Mouse (Mus musculus) kidney, embryonic 14.5 days (tissue): ENCODE data around the gene Trp73. TPM values are rescaled to one million over a fixed set of nuclear protein-coding genes. Genes with fewer than 3 reads are reported as not detected.

ENCODE experiments used
- ATAC-seq: fragments of 200-750 bp; cut with Nextera tagmentation; 2 replicates; pipeline ENCODE4 v1.8.0; 2017; ENCODE audit warnings: moderate number of reproducible peaks, mild to moderate bottlenecking, moderate TSS enrichment, moderate library complexity; ENCODE audit not compliant: low FRiP score, low TSS enrichment
- H3K27ac ChIP-seq: fragments of 300-500 bp; sonication (generic); 2 replicates; pipeline ENCODE4 v1.5.1; 2014; ENCODE audit warnings: low read depth, mild to moderate bottlenecking, low read length, moderate library complexity, mixed read lengths
- H3K27me3 ChIP-seq: fragments of 300-500 bp; sonication (generic); 2 replicates; pipeline ENCODE4 v1.6.1; 2014; ENCODE audit warnings: mild to moderate bottlenecking, low read length; ENCODE audit not compliant: control insufficient read depth, insufficient read depth
- H3K36me3 ChIP-seq: fragments of 300-500 bp; sonication (generic); 2 replicates; pipeline ENCODE4 v1.6.1; 2014; ENCODE audit warnings: low read length, mixed read lengths; ENCODE audit not compliant: control insufficient read depth, insufficient read depth
- H3K4me1 ChIP-seq: fragments of 300-500 bp; sonication (generic); 2 replicates; pipeline ENCODE4 v1.6.1; 2014; ENCODE audit warnings: low read length, mixed read lengths; ENCODE audit not compliant: control insufficient read depth, insufficient read depth
- H3K4me2 ChIP-seq: fragments of 300-500 bp; sonication (generic); replicated peaks from 2 replicates; pipeline ENCODE4 v1.6.1; 2014; ENCODE audit warnings: low read depth, mild to moderate bottlenecking, low read length
- H3K4me3 ChIP-seq: fragments of 300-500 bp; sonication (generic); 2 replicates; pipeline ENCODE4 v1.5.1; 2014; ENCODE audit warnings: mild to moderate bottlenecking, low read length
- H3K9ac ChIP-seq: fragments of 300-500 bp; sonication (generic); 2 replicates; pipeline ENCODE4 v1.6.1; 2014; ENCODE audit warnings: low read depth, mild to moderate bottlenecking, low read length, moderate library complexity
- H3K9me3 ChIP-seq: fragments of 300-500 bp; sonication (generic); 2 replicates; pipeline ENCODE4 v1.6.1; 2016; ENCODE audit warnings: low read length; ENCODE audit not compliant: control insufficient read depth
- WGBS: fragments of 180-500 bp; shearing (Covaris S2); extraction: QIAGEN DNeasy Blood & Tissue Kit; methylation state at CpG from one replicate; pipeline ENCODE4 v1.1.7; 2014; 5-methylcytosine and 5-hydroxymethylcytosine counted together
- polyA plus RNA-seq: library from polyadenylated mRNA; unstranded; fragments of >200 nt; fragmentation: Nextera tagmentation; extraction: Ambion mirVana; gene quantifications from 2 replicates; pipeline ENCODE4 v1.2.1, GENCODE M21; 2014

Trp73 gene
- polyA plus RNA-seq, 1 experiment from 2014 or later = 0.80 TPM

GRCm38 (mm10) chr4:154080211-154080610 lies 59.8 kb downstream of the Trp73 start:
- H3K9me3 ChIP-seq = no peaks in the 10 kb centered on the region
- peaks cover 39% of the 10 kb centered on the region for H3K27me3 ChIP-seq
- 44% methylated on average over 4 of the region's 4 CpGs for WGBS
- H3K4me1 ChIP-seq = no peaks in the 10 kb centered on the region
- H3K27ac ChIP-seq = no peak overlapping the region
- H3K4me2 ChIP-seq = no peak overlapping the region
- H3K4me3 ChIP-seq = no peak overlapping the region
- ATAC-seq = no peak
- no peak overlapping the region for H3K9ac ChIP-seq
- no peaks in the 10 kb centered on the region for H3K36me3 ChIP-seq

- Histone ChIP-seq H3K4me3 (no peak overlapping the region), H3K27ac (no peak overlapping the region), H3K36me3 (no peaks in the 10 kb centered on the region), H3K27me3 (peaks cover 18% of the 10 kb centered on the region), H3K9ac (no peak overlapping the region), H3K4me2 (no peak overlapping the region), H3K4me1 (no peaks in the 10 kb centered on the region), H3K9me3 (no peaks in the 10 kb centered on the region)
- ATAC-seq = no peak
- 21% methylated on average over 16 of the region's 16 CpGs for WGBS
These were observed 68.1 kb downstream of the Trp73 start for GRCm38 (mm10) chr4:154071941-154072340.

- Histone ChIP-seq H3K27me3 (peaks cover 18% of the 10 kb centered on the region), H3K4me2 (no peak overlapping the region), H3K9ac (no peak overlapping the region), H3K9me3 (no peaks in the 10 kb centered on the region), H3K4me1 (no peaks in the 10 kb centered on the region), H3K4me3 (no peak overlapping the region), H3K36me3 (no peaks in the 10 kb centered on the region), H3K27ac (no peak overlapping the region)
- ATAC-seq = no peak
- WGBS = under 1% methylated on average over 15 of the region's 20 CpGs
These were observed 68.5 kb downstream of the Trp73 start for GRCm38 (mm10) chr4:154071521-154071920.

GRCm38 (mm10) chr4:154070896-154071295 lies 69.1 kb downstream of the Trp73 start:
- H3K36me3 ChIP-seq = no peaks in the 10 kb centered on the region
- H3K27me3 ChIP-seq = peaks cover 18% of the 10 kb centered on the region
- H3K27ac ChIP-seq = no peak overlapping the region
- no peaks in the 10 kb centered on the region for H3K4me1 ChIP-seq
- H3K4me3 ChIP-seq = no peak overlapping the region
- 0% methylated on average over 5 of the region's 5 CpGs for WGBS
- no peak overlapping the region for H3K4me2 ChIP-seq
- no peaks in the 10 kb centered on the region for H3K9me3 ChIP-seq
- no peak overlapping the region for H3K9ac ChIP-seq
- ATAC-seq = peak; percentile 64; the same call in 1 of the 2 replicates

- Histone ChIP-seq H3K36me3 (no peaks in the 10 kb centered on the region), H3K27ac (no peak overlapping the region), H3K4me1 (no peaks in the 10 kb centered on the region), H3K4me2 (no peak overlapping the region), H3K4me3 (no peak overlapping the region), H3K9ac (no peak overlapping the region; the same call in 1 of the 2 replicates), H3K9me3 (no peaks in the 10 kb centered on the region), H3K27me3 (0 out of 2 replicates have a peak, but pooled peaks cover 5% of the 10 kb centered on the region)
- WGBS = 66% methylated on average over 14 of the region's 14 CpGs
- 0 out of 2 replicates have a peak, but pooled peaks have one; percentile 46 for ATAC-seq
These were observed 74.9 kb downstream of the Trp73 start for GRCm38 (mm10) chr4:154064827-154065773.

- no peak overlapping the region for H3K4me2 ChIP-seq
- ATAC-seq = no peak
- H3K27me3 ChIP-seq = no peaks in the 10 kb centered on the region
- WGBS = 66% methylated on average over 4 of the region's 4 CpGs
- H3K36me3 ChIP-seq = no peaks in the 10 kb centered on the region
- H3K9ac ChIP-seq = no peak overlapping the region
- H3K4me3 ChIP-seq = no peak overlapping the region
- H3K9me3 ChIP-seq = no peaks in the 10 kb centered on the region
- H3K27ac ChIP-seq = no peak overlapping the region
- no peaks in the 10 kb centered on the region for H3K4me1 ChIP-seq
These were observed 82.3 kb downstream of the Trp73 start for GRCm38 (mm10) chr4:154057696-154058095.

GRCm38 (mm10) chr4:154056661-154057060 lies 83.3 kb downstream of the Trp73 start:
- Histone ChIP-seq H3K4me1 (no peaks in the 10 kb centered on the region), H3K4me2 (no peak overlapping the region), H3K4me3 (no peak overlapping the region), H3K9ac (no peak overlapping the region), H3K9me3 (no peaks in the 10 kb centered on the region), H3K27me3 (no peaks in the 10 kb centered on the region), H3K27ac (no peak overlapping the region), H3K36me3 (no peaks in the 10 kb centered on the region)
- WGBS = 38% methylated on average over 2 of the region's 2 CpGs
- ATAC-seq = no peak

- no peak for ATAC-seq
- H3K36me3 ChIP-seq = no peaks in the 10 kb centered on the region
- H3K4me1 ChIP-seq = no peaks in the 10 kb centered on the region
- no peak overlapping the region for H3K9ac ChIP-seq
- H3K27ac ChIP-seq = no peak overlapping the region
- H3K27me3 ChIP-seq = no peaks in the 10 kb centered on the region
- no peaks in the 10 kb centered on the region for H3K9me3 ChIP-seq
- WGBS = 78% methylated on average over 2 of the region's 2 CpGs
- no peak overlapping the region for H3K4me2 ChIP-seq
- no peak overlapping the region for H3K4me3 ChIP-seq
These were observed 84.0 kb downstream of the Trp73 start for GRCm38 (mm10) chr4:154056046-154056445.

GRCm38 (mm10) chr4:154055482-154055881 lies 84.5 kb downstream of the Trp73 start:
- Histone ChIP-seq H3K36me3 (no peaks in the 10 kb centered on the region), H3K4me2 (no peak overlapping the region), H3K27ac (no peak overlapping the region), H3K9ac (no peak overlapping the region), H3K9me3 (no peaks in the 10 kb centered on the region), H3K27me3 (no peaks in the 10 kb centered on the region), H3K4me3 (no peak overlapping the region), H3K4me1 (no peaks in the 10 kb centered on the region)
- WGBS = 88% methylated on average over 7 of the region's 7 CpGs
- no peak for ATAC-seq
